Mouse (Mus musculus) cortical plate, adult 2 months (tissue): ENCODE measurements around the gene Lef1.

ENCODE experiments used
- CTCF ChIP-seq: fragments of 200-500 bp; IDR thresholded peaks from 2 replicates; pipeline ENCODE4 v1.5.1; 2011; ENCODE audit warnings: mild to moderate bottlenecking, control low read depth, low read length; ENCODE audit not compliant: insufficient read depth; ENCODE audit errors: extremely low read depth
- POLR2A ChIP-seq: fragments of 200-500 bp; IDR thresholded peaks from 2 replicates; pipeline ENCODE4 v1.6.1; 2011; ENCODE audit warnings: mild to moderate bottlenecking, low read length, control low read depth; ENCODE audit not compliant: insufficient read depth; ENCODE audit errors: extremely low read depth

DNA sequence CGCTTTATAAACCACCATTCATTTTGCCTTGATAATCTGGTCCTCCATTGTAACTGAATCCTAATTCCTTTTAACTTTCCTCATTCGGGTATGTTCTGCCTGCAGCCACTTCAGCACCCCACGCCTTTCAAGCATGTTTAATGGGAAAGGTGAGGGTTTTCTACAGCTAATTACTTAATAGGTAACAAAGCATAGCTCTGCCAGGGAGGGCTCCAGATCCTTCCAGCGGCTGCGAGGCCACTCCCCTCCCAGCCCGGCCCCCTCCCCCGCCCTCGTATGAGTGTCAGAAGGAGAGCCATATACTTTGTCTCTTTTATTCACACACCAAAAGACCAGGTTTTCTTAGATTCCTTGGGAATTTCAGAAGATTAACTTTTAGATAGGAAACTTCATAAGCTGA is 44.1 kb upstream of the Lef1 start:
- TF ChIP-seq CTCF (no peak), POLR2A (no peak)
